Mouse (Mus musculus) liver, embryonic 14.5 days (tissue): Measurements from ENCODE around the gene Anxa9. TPM values are rescaled to one million over a fixed set of nuclear protein-coding genes. Genes with fewer than 3 reads are reported as not detected.
A peak's percentile ranks its signal among the peaks of the same experiment; 100 is the strongest.

Experiments used
- ATAC-seq: fragments of 200-750 bp; cut with Nextera tagmentation; 2 replicates; pipeline ENCODE4 v1.8.0; 2017; ENCODE audit warnings: moderate number of reproducible peaks, mild to moderate bottlenecking, moderate library complexity; ENCODE audit not compliant: insufficient read depth
- DNase-seq, 3 experiments: peaks; one replicate each; pipeline ENCODE4 v3.0.0-alpha.2; 2012 to 2013; ENCODE audit warnings: low read depth in 3 of 3, low spot score in 3 of 3
- H3K27ac ChIP-seq: fragments of 300-500 bp; sonication (generic); 2 replicates; pipeline ENCODE4 v1.5.1; 2014; ENCODE audit warnings: moderate library complexity, mild to moderate bottlenecking, control low read depth, inconsistent platforms
- H3K27me3 ChIP-seq: fragments of 300-500 bp; sonication (generic); 2 replicates; pipeline ENCODE4 v1.6.1; 2014; ENCODE audit warnings: mild to moderate bottlenecking, low read length, moderate library complexity; ENCODE audit not compliant: control insufficient read depth, insufficient read depth
- H3K36me3 ChIP-seq: fragments of 300-500 bp; sonication (generic); replicated peaks from 2 replicates; pipeline ENCODE4 v1.6.1; 2014; ENCODE audit warnings: low read depth; ENCODE audit not compliant: control insufficient read depth, insufficient read depth
- H3K4me1 ChIP-seq, 2 experiments: fragments of 200-500 bp in 1 of 2; fragments of 300-500 bp in 1 of 2; sonication (generic) in 1 of 2; replicated peaks; 2 replicates each; pipeline ENCODE4 v1.6.1; 2012 to 2014; ENCODE audit warnings: antibody characterized with exemption in 1 of 2, inconsistent platforms in 1 of 2, low read length in 1 of 2; ENCODE audit not compliant: control insufficient read depth in 2 of 2, insufficient read depth in 2 of 2
- H3K4me2 ChIP-seq: fragments of 300-500 bp; sonication (generic); 2 replicates; pipeline ENCODE4 v1.6.1; 2014; ENCODE audit warnings: low read depth, mild to moderate bottlenecking, control low read depth, moderate library complexity
- H3K4me3 ChIP-seq, 2 experiments: fragments of 200-500 bp in 1 of 2; fragments of 300-500 bp in 1 of 2; sonication (generic) in 1 of 2; 2 replicates each; pipeline ENCODE4 v1.5.1; 2012 to 2014; ENCODE audit warnings: low read depth in 2 of 2, low read length in 2 of 2, mild to moderate bottlenecking in 2 of 2, control low read depth in 1 of 2, inconsistent platforms in 1 of 2, moderate library complexity in 1 of 2; ENCODE audit not compliant: insufficient read depth in 1 of 2
- H3K9ac ChIP-seq: fragments of 300-500 bp; sonication (generic); replicated peaks from 2 replicates; pipeline ENCODE4 v1.6.1; 2014; ENCODE audit warnings: mild to moderate bottlenecking, control low read depth, moderate library complexity
- H3K9me3 ChIP-seq: fragments of 300-500 bp; sonication (generic); 2 replicates; pipeline ENCODE4 v1.6.1; 2016; ENCODE audit warnings: low read length, mixed read lengths; ENCODE audit not compliant: control insufficient read depth
- CTCF ChIP-seq: IDR thresholded peaks from 2 replicates; pipeline ENCODE4 v1.5.1; 2016; ENCODE audit warnings: antibody characterized with exemption, low read depth, control low read depth
- EP300 ChIP-seq: IDR thresholded peaks from 2 replicates; pipeline ENCODE4 v1.6.1; 2016; ENCODE audit warnings: antibody characterized with exemption, low read depth
- WGBS: fragments of 180-500 bp; shearing (Covaris S2); extraction: QIAGEN DNeasy Blood & Tissue Kit; methylation state at CpG from one replicate; pipeline ENCODE4 v1.1.7; 2014; ENCODE audit not compliant: insufficient replicate concordance; 5-methylcytosine and 5-hydroxymethylcytosine counted together
- polyA plus RNA-seq, 2 experiments: library from polyadenylated mRNA; depleted of rRNA in 1 of 2; stranded (reverse) in 1 of 2; unstranded in 1 of 2; fragments of >200 nt; fragmentation: Nextera tagmentation in 1 of 2; extraction: Ambion mirVana in 1 of 2; gene quantifications; 2 replicates each; pipeline versions ENCODE4 v1.2.1 to v1.2.3; 2012 to 2014

Anxa9 gene
- polyA plus RNA-seq, 2 experiments, result 2.6 to 2.8 TPM

GRCm38 (mm10) chr3:95294316-95294715 lies 12.7 kb downstream of the Anxa9 start:
- TF ChIP-seq CTCF (no peak), EP300 (no peak)
- ATAC-seq (no peak), DNase-seq (no peak)
- Histone ChIP-seq H3K4me3 (no peak overlapping the region), H3K36me3 (peaks cover 2% of the 10 kb centered on the region; the same call in 1 of the 2 replicates), H3K27me3 (no peaks in the 10 kb centered on the region), H3K4me2 (no peak overlapping the region), H3K4me1 (peaks cover 0 to 14% of the 10 kb centered on the region in 2 experiments; a peak in 2 of 4 replicates), H3K9me3 (no peaks in the 10 kb centered on the region), H3K9ac (no peak overlapping the region), H3K27ac (no peak overlapping the region; the same call in 1 of the 2 replicates)
- 51% methylated on average over 7 of the region's 7 CpGs for WGBS

GRCm38 (mm10) chr3:95293537-95293936 lies 13.4 kb downstream of the Anxa9 start:
- H3K4me1 ChIP-seq, result peaks cover 0 to 14% of the 10 kb centered on the region in 2 experiments; a peak in 2 of 4 replicates
- no peak for TF ChIP-seq CTCF
- no peak for TF ChIP-seq EP300

GRCm38 (mm10) chr3:95292899-95293298 lies 14.1 kb downstream of the Anxa9 start:
- Histone ChIP-seq H3K27me3 (no peaks in the 10 kb centered on the region), H3K9ac (no peak overlapping the region), H3K36me3 (peaks cover 2% of the 10 kb centered on the region), H3K27ac (no peak overlapping the region), H3K4me2 (no peak overlapping the region), H3K4me1 (peaks cover 0 to 14% of the 10 kb centered on the region in 2 experiments; a peak in 2 of 4 replicates), H3K9me3 (no peaks in the 10 kb centered on the region), H3K4me3 (no peak overlapping the region)
- 76% methylated on average over 2 of the region's 2 CpGs for WGBS
- ATAC-seq (no peak), DNase-seq (no peak)
- TF ChIP-seq CTCF (no peak), EP300 (no peak)

More at GRCm38 (mm10) chr3:95293537-95293936, 13.4 kb downstream of the Anxa9 start:
- Histone ChIP-seq H3K9me3 (no peaks in the 10 kb centered on the region), H3K27me3 (no peaks in the 10 kb centered on the region), H3K27ac (no peak overlapping the region), H3K4me3 (no peak overlapping the region), H3K9ac (no peak overlapping the region), H3K36me3 (peaks cover 2% of the 10 kb centered on the region), H3K4me2 (no peak overlapping the region)
- DNase-seq (no peak), ATAC-seq (peak; percentile 12; the same call in 1 of the 2 replicates)
- 19% methylated on average over 11 of the region's 11 CpGs for WGBS

- TF ChIP-seq CTCF, result no peak
- no peak for TF ChIP-seq EP300
- Histone ChIP-seq H3K27ac (no peak overlapping the region), H3K27me3 (no peaks in the 10 kb centered on the region), H3K9me3 (no peaks in the 10 kb centered on the region), H3K4me1 (peaks cover 0 to 14% of the 10 kb centered on the region in 2 experiments; a peak in 2 of 4 replicates), H3K9ac (no peak overlapping the region), H3K4me2 (no peak overlapping the region), H3K4me3 (no peak overlapping the region), H3K36me3 (peaks cover 2% of the 10 kb centered on the region)
- DNase-seq, result no peak
- WGBS, result 51% methylated on average over 4 of the region's 4 CpGs
- no peak for ATAC-seq
Measured at GRCm38 (mm10) chr3:95291041-95291440, 15.9 kb downstream of the Anxa9 start.

GRCm38 (mm10) chr3:95290156-95290555 lies 16.8 kb downstream of the Anxa9 start:
- Histone ChIP-seq H3K36me3 (peaks cover 2% of the 10 kb centered on the region), H3K9me3 (no peaks in the 10 kb centered on the region), H3K9ac (no peak overlapping the region), H3K4me3 (no peak overlapping the region), H3K27me3 (no peaks in the 10 kb centered on the region), H3K4me2 (no peak overlapping the region), H3K4me1 (peaks cover 0 to 11% of the 10 kb centered on the region in 2 experiments; a peak in 1 of 4 replicates), H3K27ac (no peak overlapping the region)
- 79% methylated on average over 6 of the region's 6 CpGs for WGBS
- DNase-seq (no peak), ATAC-seq (no peak)
- no peak for TF ChIP-seq CTCF
- no peak for TF ChIP-seq EP300
